Mouse (Mus musculus): ENCODE measurements at regions not wholly inside any gene's neighbourhood (a gene's known extent, or its start where the extent isn't known, plus 50 kb on each side); places are given as distances from the start of the nearest gene placed in this dataset.

DNA sequence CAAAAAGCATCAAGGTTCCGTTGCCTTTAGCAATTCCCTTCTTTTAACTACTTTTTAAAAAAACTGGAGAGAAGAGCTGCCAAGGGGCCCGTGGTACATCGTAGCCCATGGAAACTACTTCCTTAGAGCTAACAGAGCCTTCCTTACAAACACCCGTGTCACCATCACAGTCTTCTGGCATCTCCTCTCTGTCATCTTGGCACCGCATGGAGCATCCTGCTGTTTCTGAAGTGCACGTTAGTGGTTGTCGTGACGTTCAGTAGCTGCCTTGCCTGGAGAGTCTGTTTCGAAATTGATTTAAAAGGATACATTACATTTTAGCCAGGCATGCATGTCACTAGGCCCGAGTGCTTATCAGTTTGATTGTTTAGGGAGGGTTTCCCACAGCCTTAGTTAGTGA is 111.4 kb upstream of the Adgrl2 start:
- H3K4me1 ChIP-seq (ENCODE audit: control insufficient read depth, insufficient read depth, low read length) = no peaks in the 10 kb centered on the region
- no peak overlapping the region for H3K4me2 ChIP-seq (ENCODE audit: low read length)
- ATAC-seq (ENCODE audit: low FRiP score, low TSS enrichment) (no peak), DNase-seq (no peak)
- no peaks in the 10 kb centered on the region for H3K9me3 ChIP-seq (ENCODE audit: control insufficient read depth, low read length)
- H3K27me3 ChIP-seq (ENCODE audit: control insufficient read depth, insufficient read depth, low read length) = no peaks in the 10 kb centered on the region
- no peaks in the 10 kb centered on the region for H3K36me3 ChIP-seq (ENCODE audit: control insufficient read depth, insufficient read depth, low read length)
- WGBS = 85% methylated on average over 10 of the region's 10 CpGs
- H3K27ac ChIP-seq (replicated peaks; ENCODE audit: low read depth, low read length) = no peak overlapping the region
- no peak overlapping the region for H3K9ac ChIP-seq (replicated peaks; ENCODE audit: low read length)
- no peak overlapping the region for H3K4me3 ChIP-seq (replicated peaks; ENCODE audit: low read depth, low read length)

DNA sequence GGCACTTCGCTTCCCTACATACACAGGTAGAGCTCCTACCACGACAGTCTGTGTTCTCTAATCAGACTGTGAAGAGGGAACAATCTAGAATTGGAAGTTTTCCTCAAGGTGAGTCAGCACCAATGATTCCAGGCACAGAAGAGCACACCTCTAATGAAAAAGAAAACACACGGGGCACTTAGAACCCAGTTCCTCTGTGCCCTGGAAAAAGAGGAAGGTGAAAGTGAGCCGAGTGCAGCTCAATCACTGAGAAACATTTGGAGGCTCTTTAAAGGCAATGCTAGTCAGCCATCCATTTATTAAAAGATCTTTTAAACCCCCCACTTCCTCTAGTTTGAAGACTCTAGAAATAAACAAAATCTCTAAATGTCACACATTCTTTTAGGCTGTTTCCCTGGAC is 108.4 kb upstream of the Adgrl2 start:
- no peak overlapping the region for H3K4me2 ChIP-seq (ENCODE audit: low read length)
- no peak for ATAC-seq (ENCODE audit: low FRiP score, low TSS enrichment)
- H3K27me3 ChIP-seq (ENCODE audit: control insufficient read depth, insufficient read depth, low read length) = no peaks in the 10 kb centered on the region
- no peak overlapping the region for H3K9ac ChIP-seq (replicated peaks; ENCODE audit: low read length)
- no peak overlapping the region for H3K4me3 ChIP-seq (replicated peaks; ENCODE audit: low read depth, low read length)
- H3K9me3 ChIP-seq (ENCODE audit: control insufficient read depth, low read length) = no peaks in the 10 kb centered on the region
- DNase-seq = no peak
- H3K36me3 ChIP-seq (ENCODE audit: control insufficient read depth, insufficient read depth, low read length) = no peaks in the 10 kb centered on the region
- H3K4me1 ChIP-seq (ENCODE audit: control insufficient read depth, insufficient read depth, low read length) = no peaks in the 10 kb centered on the region
- H3K27ac ChIP-seq (replicated peaks; ENCODE audit: low read depth, low read length) = no peak overlapping the region
- 85% methylated on average over 4 of the region's 4 CpGs for WGBS

DNA sequence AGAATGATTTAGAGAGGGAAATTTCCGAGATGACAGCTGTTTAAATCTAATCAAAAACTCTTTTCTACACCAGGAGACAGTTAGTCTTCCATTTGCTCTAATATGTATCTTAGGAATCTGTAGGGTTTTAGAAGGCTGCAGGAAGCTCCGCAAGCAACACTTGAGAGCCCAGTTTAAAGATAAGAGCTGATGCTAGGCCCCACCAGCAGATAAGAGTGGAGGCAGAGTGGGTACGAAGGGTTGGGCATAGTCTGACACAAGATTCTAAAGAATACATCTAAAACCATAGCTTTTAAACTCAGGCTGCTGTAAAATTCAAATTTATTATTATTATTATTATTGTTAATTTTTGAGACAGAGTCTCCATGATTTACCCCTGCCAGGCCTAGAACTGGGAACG is 106.7 kb upstream of the Adgrl2 start:
- Histone ChIP-seq H3K27me3 (ENCODE audit: control insufficient read depth, insufficient read depth, low read length) (no peaks in the 10 kb centered on the region), H3K4me2 (ENCODE audit: low read length) (no peak overlapping the region), H3K4me1 (ENCODE audit: control insufficient read depth, insufficient read depth, low read length) (no peaks in the 10 kb centered on the region), H3K36me3 (ENCODE audit: control insufficient read depth, insufficient read depth, low read length) (no peaks in the 10 kb centered on the region), H3K27ac (replicated peaks; ENCODE audit: low read depth, low read length) (no peak overlapping the region), H3K9me3 (ENCODE audit: control insufficient read depth, low read length) (no peaks in the 10 kb centered on the region), H3K9ac (replicated peaks; ENCODE audit: low read length) (no peak overlapping the region), H3K4me3 (replicated peaks; ENCODE audit: low read depth, low read length) (no peak overlapping the region)
- ATAC-seq (ENCODE audit: low FRiP score, low TSS enrichment) (no peak), DNase-seq (no peak)
- 88% methylated on average over 4 of the region's 4 CpGs for WGBS

DNA sequence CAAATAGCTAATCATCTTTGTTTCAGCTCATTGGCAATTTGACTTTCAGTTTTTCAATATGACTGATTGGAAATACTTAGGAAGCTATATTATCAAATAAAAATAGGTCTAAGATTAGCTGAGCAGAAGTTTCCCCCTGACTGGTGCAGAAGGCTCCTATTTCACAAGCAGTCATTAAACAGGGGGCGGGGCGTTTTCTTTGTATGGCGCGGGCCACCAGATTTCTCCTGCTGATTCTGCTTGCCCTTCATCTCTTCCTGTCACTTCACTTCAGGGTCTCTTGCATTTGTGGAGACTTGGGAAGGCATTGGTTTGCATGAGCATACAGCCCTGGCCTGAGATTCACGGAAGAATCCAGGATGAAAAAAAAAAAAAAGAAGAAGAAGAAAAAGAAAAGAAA is 102.3 kb upstream of the Adgrl2 start:
- H3K9ac ChIP-seq (replicated peaks; ENCODE audit: low read length) = no peak overlapping the region
- no peaks in the 10 kb centered on the region for H3K36me3 ChIP-seq (ENCODE audit: control insufficient read depth, insufficient read depth, low read length)
- H3K9me3 ChIP-seq (ENCODE audit: control insufficient read depth, low read length) = no peaks in the 10 kb centered on the region
- H3K4me2 ChIP-seq (ENCODE audit: low read length) = peak overlapping the region; percentile 25; the same call in 1 of the 2 replicates
- H3K27me3 ChIP-seq (ENCODE audit: control insufficient read depth, insufficient read depth, low read length) = no peaks in the 10 kb centered on the region
- 13% methylated on average over 5 of the region's 5 CpGs for WGBS
- H3K4me3 ChIP-seq (replicated peaks; ENCODE audit: low read depth, low read length) = no peak overlapping the region
- peaks cover 21% of the 10 kb centered on the region for H3K4me1 ChIP-seq (ENCODE audit: control insufficient read depth, insufficient read depth, low read length)
- peak; percentile 56 for DNase-seq
- no peak for ATAC-seq (ENCODE audit: low FRiP score, low TSS enrichment)
- H3K27ac ChIP-seq (replicated peaks; ENCODE audit: low read depth, low read length) = no peak overlapping the region

DNA sequence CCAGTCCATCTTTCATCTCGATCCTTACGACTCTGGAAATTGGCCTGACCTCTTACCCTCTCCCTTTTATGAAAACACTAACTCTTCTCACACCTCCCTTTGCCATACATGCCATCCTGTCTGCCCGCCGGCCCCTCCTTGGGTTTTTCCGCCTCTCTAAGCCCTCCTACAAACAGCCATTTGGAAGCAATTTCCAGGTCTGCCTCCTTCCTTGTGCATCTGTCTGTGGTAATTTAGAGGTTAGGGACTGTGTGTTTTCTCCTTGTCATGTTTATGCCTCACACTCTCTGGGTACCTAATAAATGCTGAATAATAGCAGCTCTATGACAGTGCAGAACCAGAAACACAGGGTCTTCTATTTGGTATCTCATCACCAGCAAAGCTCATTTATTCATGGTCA is 99.7 kb upstream of the Adgrl2 start:
- no peak for DNase-seq
- Histone ChIP-seq H3K4me1 (ENCODE audit: control insufficient read depth, insufficient read depth, low read length) (peaks cover 21% of the 10 kb centered on the region), H3K9ac (replicated peaks; ENCODE audit: low read length) (no peak overlapping the region), H3K4me3 (replicated peaks; ENCODE audit: low read depth, low read length) (no peak overlapping the region), H3K4me2 (ENCODE audit: low read length) (no peak overlapping the region), H3K27me3 (ENCODE audit: control insufficient read depth, insufficient read depth, low read length) (0 out of 2 replicates have a peak, but pooled peaks cover 2% of the 10 kb centered on the region), H3K27ac (replicated peaks; ENCODE audit: low read depth, low read length) (no peak overlapping the region), H3K36me3 (ENCODE audit: control insufficient read depth, insufficient read depth, low read length) (no peaks in the 10 kb centered on the region), H3K9me3 (ENCODE audit: control insufficient read depth, low read length) (no peaks in the 10 kb centered on the region)
- 79% methylated on average over 5 of the region's 5 CpGs for WGBS
- ATAC-seq (ENCODE audit: low FRiP score, low TSS enrichment) = no peak

DNA sequence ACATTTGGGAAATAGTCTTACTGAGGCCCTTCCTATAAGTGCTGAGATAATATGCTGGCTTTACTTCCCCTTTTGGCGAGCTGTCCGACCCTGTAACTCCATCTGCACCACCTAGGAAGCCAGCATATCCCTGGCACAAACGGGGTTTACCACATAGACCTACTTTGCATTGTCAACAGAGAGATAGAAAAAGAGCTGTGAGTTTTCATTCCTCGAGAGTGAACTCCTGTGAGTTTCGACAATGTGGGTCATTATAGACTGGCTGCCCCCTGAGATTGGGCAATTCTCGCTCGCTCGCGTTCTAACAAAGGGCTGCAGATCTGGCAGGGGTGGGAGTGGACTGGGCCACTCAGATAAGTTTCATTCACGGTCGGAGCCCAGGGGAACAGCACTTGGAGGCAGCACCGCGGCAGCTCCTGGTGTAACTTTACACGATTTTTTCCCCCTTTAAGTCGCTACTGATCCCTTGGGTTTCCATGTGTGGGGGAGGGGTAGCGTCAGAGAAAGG is 98.3 kb upstream of the Adgrl2 start:
- Histone ChIP-seq H3K27ac (replicated peaks; ENCODE audit: low read depth, low read length) (0 out of 2 replicates have a peak overlapping the region, but pooled peaks have one; percentile 14), H3K4me1 (ENCODE audit: control insufficient read depth, insufficient read depth, low read length) (peaks cover 21% of the 10 kb centered on the region), H3K9me3 (ENCODE audit: control insufficient read depth, low read length) (no peaks in the 10 kb centered on the region), H3K9ac (replicated peaks; ENCODE audit: low read length) (peak overlapping the region; percentile 36; the same call in 1 of the 2 replicates), H3K27me3 (ENCODE audit: control insufficient read depth, insufficient read depth, low read length) (0 out of 2 replicates have a peak, but pooled peaks cover 3% of the 10 kb centered on the region), H3K4me3 (replicated peaks; ENCODE audit: low read depth, low read length) (peak overlapping the region; percentile 20), H3K4me2 (ENCODE audit: low read length) (peak overlapping the region; percentile 58), H3K36me3 (ENCODE audit: control insufficient read depth, insufficient read depth, low read length) (no peaks in the 10 kb centered on the region)
- ATAC-seq (ENCODE audit: low FRiP score, low TSS enrichment) (peak; percentile 51; the same call in 1 of the 2 replicates), DNase-seq (peak; percentile 77)
- WGBS = 3% methylated on average over 16 of the region's 16 CpGs

DNA sequence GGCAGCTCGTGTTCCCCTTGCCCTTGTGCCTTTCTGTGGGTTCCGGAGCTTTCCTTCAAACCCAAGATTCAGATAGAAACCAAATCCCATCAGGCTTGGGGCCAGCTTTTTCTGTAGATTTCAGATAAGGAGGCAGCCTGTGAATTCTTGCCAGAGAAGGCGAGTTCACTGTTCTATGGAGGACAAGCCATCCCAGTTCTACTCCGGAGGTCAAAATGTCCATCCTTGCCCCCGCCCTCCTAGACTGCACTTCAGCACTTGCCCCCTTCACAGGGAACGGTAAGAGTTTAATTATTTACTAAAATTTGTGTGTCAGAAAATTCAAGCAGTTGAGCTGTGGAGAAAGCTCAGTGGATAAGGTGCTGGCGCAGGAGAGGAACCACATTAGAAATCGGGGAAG is 97.1 kb upstream of the Adgrl2 start:
- 91% methylated on average over 8 of the region's 8 CpGs for WGBS
- H3K36me3 ChIP-seq (ENCODE audit: control insufficient read depth, insufficient read depth, low read length) = no peaks in the 10 kb centered on the region

DNA sequence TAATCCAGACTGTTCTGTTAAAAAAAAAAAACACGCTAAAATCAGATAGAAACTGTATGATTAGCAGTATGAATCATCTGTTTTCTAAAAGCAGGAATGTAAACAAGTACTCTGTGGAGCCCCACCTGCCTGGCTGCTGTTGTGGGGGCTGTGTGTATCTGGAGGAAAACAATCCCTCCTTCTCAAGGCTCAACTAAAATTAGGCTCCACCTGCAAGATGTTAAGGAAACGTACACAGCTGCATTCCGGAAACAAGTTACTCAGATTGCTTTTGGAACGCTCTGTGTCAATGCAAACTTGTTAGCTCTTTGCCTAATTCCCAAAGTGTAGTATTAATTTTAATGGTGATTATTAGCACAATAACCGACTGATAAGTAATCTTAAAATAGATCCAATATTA is 96.3 kb upstream of the Adgrl2 start:
- Histone ChIP-seq H3K4me1 (ENCODE audit: control insufficient read depth, insufficient read depth, low read length) (peaks cover 21% of the 10 kb centered on the region), H3K27ac (replicated peaks; ENCODE audit: low read depth, low read length) (no peak overlapping the region), H3K4me3 (replicated peaks; ENCODE audit: low read depth, low read length) (no peak overlapping the region), H3K27me3 (ENCODE audit: control insufficient read depth, insufficient read depth, low read length) (0 out of 2 replicates have a peak, but pooled peaks cover 3% of the 10 kb centered on the region), H3K9ac (replicated peaks; ENCODE audit: low read length) (no peak overlapping the region), H3K9me3 (ENCODE audit: control insufficient read depth, low read length) (no peaks in the 10 kb centered on the region), H3K36me3 (ENCODE audit: control insufficient read depth, insufficient read depth, low read length) (no peaks in the 10 kb centered on the region), H3K4me2 (ENCODE audit: low read length) (no peak overlapping the region)
- ATAC-seq (ENCODE audit: low FRiP score, low TSS enrichment) (no peak), DNase-seq (no peak)
- 82% methylated on average over 5 of the region's 5 CpGs for WGBS

More for the DNA sequence above, 97.1 kb upstream of the Adgrl2 start:
- Histone ChIP-seq H3K4me1 (ENCODE audit: control insufficient read depth, insufficient read depth, low read length) (peaks cover 21% of the 10 kb centered on the region), H3K9ac (replicated peaks; ENCODE audit: low read length) (no peak overlapping the region), H3K9me3 (ENCODE audit: control insufficient read depth, low read length) (no peaks in the 10 kb centered on the region), H3K4me2 (ENCODE audit: low read length) (no peak overlapping the region), H3K27me3 (ENCODE audit: control insufficient read depth, insufficient read depth, low read length) (0 out of 2 replicates have a peak, but pooled peaks cover 3% of the 10 kb centered on the region), H3K27ac (replicated peaks; ENCODE audit: low read depth, low read length) (no peak overlapping the region), H3K4me3 (replicated peaks; ENCODE audit: low read depth, low read length) (no peak overlapping the region)
- ATAC-seq (ENCODE audit: low FRiP score, low TSS enrichment) = no peak
- DNase-seq = no peak

DNA sequence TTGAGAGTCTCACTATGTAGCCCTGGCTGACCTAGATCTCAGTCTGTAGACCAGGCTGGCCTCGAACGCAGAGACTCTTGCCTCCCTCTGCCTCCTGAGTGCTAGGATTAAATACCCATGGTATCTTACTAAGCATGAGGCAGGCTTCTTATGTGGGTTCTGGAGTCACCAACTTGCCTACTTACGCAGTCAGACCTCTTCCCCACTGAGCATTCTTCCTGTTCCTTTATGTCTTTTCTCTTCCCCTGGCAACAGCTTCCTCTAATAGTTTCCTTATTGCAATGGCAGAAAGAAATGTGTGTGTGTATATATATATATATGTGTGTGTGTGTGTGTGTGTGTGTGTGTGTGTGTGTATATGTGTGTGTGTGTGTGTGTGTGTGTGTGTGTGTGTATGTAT is 95.7 kb upstream of the Adgrl2 start:
- H3K4me1 ChIP-seq (ENCODE audit: control insufficient read depth, insufficient read depth, low read length) = peaks cover 21% of the 10 kb centered on the region
- DNase-seq (no peak), ATAC-seq (ENCODE audit: low FRiP score, low TSS enrichment) (no peak)
- WGBS = 78% methylated on average over 3 of the region's 3 CpGs
- H3K27me3 ChIP-seq (ENCODE audit: control insufficient read depth, insufficient read depth, low read length) = 0 out of 2 replicates have a peak, but pooled peaks cover 3% of the 10 kb centered on the region
- no peak overlapping the region for H3K27ac ChIP-seq (replicated peaks; ENCODE audit: low read depth, low read length)
- H3K36me3 ChIP-seq (ENCODE audit: control insufficient read depth, insufficient read depth, low read length) = no peaks in the 10 kb centered on the region
- H3K9ac ChIP-seq (replicated peaks; ENCODE audit: low read length) = no peak overlapping the region
- no peak overlapping the region for H3K4me3 ChIP-seq (replicated peaks; ENCODE audit: low read depth, low read length)
- H3K4me2 ChIP-seq (ENCODE audit: low read length) = no peak overlapping the region
- H3K9me3 ChIP-seq (ENCODE audit: control insufficient read depth, low read length) = no peaks in the 10 kb centered on the region

Measured in midbrain, embryonic 14.5 days (tissue).